Mouse (Mus musculus) heart, embryonic 11.5 days (tissue): Measurements from ENCODE around the gene Nudt9. TPM values are rescaled to one million over a fixed set of nuclear protein-coding genes. Genes with fewer than 3 reads are reported as not detected.
A peak's percentile ranks its signal among the peaks of the same experiment; 100 is the strongest.

ENCODE experiments used
- ATAC-seq: fragments of 200-750 bp; cut with Nextera tagmentation; replicated peaks from 2 replicates; pipeline ENCODE4 v1.8.0; 2017; ENCODE audit warnings: moderate library complexity; ENCODE audit not compliant: insufficient number of reproducible peaks, low FRiP score, low TSS enrichment
- H3K27ac ChIP-seq: fragments of 300-500 bp; sonication (generic); 2 replicates; pipeline ENCODE4 v1.5.1; 2014; ENCODE audit warnings: mild to moderate bottlenecking, low read depth, low read length
- H3K27me3 ChIP-seq: fragments of 300-500 bp; sonication (generic); 2 replicates; pipeline ENCODE4 v1.6.1; 2014; ENCODE audit warnings: mild to moderate bottlenecking, low read length, mixed read lengths; ENCODE audit not compliant: control insufficient read depth, insufficient read depth
- H3K36me3 ChIP-seq: fragments of 300-500 bp; sonication (generic); 2 replicates; pipeline ENCODE4 v1.6.1; 2014; ENCODE audit warnings: mild to moderate bottlenecking, low read length, moderate library complexity, mixed read lengths; ENCODE audit not compliant: control insufficient read depth, insufficient read depth
- H3K4me1 ChIP-seq: fragments of 300-500 bp; sonication (generic); 2 replicates; pipeline ENCODE4 v1.6.1; 2014; ENCODE audit warnings: low read length; ENCODE audit not compliant: control insufficient read depth, insufficient read depth
- H3K4me2 ChIP-seq: fragments of 300-500 bp; sonication (generic); 2 replicates; pipeline ENCODE4 v1.6.1; 2014; ENCODE audit warnings: mild to moderate bottlenecking, moderate library complexity
- H3K4me3 ChIP-seq: fragments of 300-500 bp; sonication (generic); 2 replicates; pipeline ENCODE4 v1.5.1; 2014; ENCODE audit warnings: low read depth, low read length
- H3K9ac ChIP-seq: fragments of 300-500 bp; sonication (generic); 2 replicates; pipeline ENCODE4 v1.6.1; 2014; ENCODE audit warnings: mild to moderate bottlenecking, low read depth, low read length, moderate library complexity
- H3K9me3 ChIP-seq: fragments of 300-500 bp; sonication (generic); replicated peaks from 2 replicates; pipeline ENCODE4 v1.6.1; 2016; ENCODE audit warnings: low read length; ENCODE audit not compliant: control insufficient read depth
- WGBS: fragments of 180-500 bp; shearing (Covaris S2); extraction: QIAGEN DNeasy Blood & Tissue Kit; methylation state at CpG from one replicate; pipeline ENCODE4 v1.1.7; 2014; ENCODE audit not compliant: insufficient replicate concordance; 5-methylcytosine and 5-hydroxymethylcytosine counted together
- polyA plus RNA-seq: library from polyadenylated mRNA; unstranded; fragments of >200 nt; fragmentation: Nextera tagmentation; extraction: Ambion mirVana; gene quantifications from 2 replicates; pipeline ENCODE4 v1.2.1, GENCODE M21; 2014

Nudt9 gene
- polyA plus RNA-seq, 1 experiment from 2014 or later: 51.8 TPM

DNA sequence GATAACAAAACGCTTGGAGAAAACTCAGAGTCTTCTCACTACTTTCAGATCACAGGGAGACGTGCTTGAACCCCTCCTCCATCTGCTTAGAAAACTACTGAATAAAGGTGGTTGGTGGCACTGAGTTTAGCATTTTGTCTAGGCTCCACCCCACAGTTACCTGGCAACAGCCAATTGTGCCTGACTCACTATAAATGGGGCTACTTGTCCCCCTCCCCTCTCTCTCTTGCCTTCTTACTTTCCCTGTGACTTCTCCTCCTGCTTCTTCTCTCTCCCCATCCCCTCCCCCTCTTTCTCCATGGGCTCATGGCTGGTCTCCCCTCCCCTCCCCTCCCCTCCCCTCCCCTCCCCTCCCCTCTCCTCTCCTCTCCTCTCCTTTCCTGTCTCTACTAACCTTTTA, 58.0 kb downstream of the Nudt9 start:
- 66% methylated on average over 2 of the region's 2 CpGs for WGBS

DNA sequence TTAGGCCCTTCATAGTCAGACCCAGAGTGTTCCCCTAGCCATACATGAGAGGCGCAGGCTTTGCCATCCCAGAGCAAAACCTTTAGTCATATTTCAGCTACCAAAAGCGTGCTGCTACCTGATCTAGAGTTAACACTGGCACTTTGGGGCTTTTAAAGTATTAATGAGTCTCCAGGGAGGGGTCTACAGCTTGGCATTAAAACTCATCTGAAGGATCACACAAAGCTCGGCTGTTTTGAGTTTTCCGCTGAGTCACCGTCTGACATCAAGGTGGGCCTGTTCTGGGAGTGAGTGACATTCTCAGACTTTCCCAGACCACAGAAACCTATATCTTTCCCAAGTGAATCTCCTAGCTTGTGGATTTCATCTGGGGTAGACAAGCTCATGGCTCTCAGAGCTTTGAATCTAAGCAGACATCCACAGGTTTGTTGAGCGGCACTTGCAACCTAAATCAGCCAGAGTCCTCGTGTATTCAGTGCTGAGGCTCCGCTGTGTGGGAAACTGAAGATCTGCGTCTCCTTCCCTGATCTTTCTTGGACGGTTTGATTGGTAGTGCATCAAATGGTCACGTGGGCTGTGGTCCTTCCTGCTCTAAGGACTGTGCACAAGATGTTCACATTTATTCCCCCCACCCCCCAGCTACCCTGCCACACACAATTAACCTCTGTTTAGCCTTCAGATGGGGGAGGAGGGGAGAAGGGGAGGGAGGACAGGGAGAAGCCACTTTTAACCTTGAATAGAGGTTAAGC, 62.2 kb downstream of the Nudt9 start:
- Histone ChIP-seq H3K36me3 (no peaks in the 10 kb centered on the region), H3K4me1 (peaks cover 46% of the 10 kb centered on the region), H3K4me2 (no peak overlapping the region), H3K9ac (no peak overlapping the region), H3K9me3 (no peaks in the 10 kb centered on the region), H3K27me3 (no peaks in the 10 kb centered on the region), H3K4me3 (no peak overlapping the region), H3K27ac (peak overlapping the region; percentile 64)
- WGBS: 54% methylated on average over 11 of the region's 11 CpGs
- ATAC-seq: 0 out of 2 replicates have a peak, but pooled peaks have one; percentile 32

More for the DNA sequence above, 58.0 kb downstream of the Nudt9 start:
- no peak overlapping the region for H3K9ac ChIP-seq
- no peak overlapping the region for H3K4me2 ChIP-seq
- no peaks in the 10 kb centered on the region for H3K9me3 ChIP-seq
- no peaks in the 10 kb centered on the region for H3K27me3 ChIP-seq
- no peaks in the 10 kb centered on the region for H3K36me3 ChIP-seq
- no peak overlapping the region for H3K4me3 ChIP-seq
- H3K27ac ChIP-seq: no peak overlapping the region
- ATAC-seq: no peak
- peaks cover 30% of the 10 kb centered on the region for H3K4me1 ChIP-seq

DNA sequence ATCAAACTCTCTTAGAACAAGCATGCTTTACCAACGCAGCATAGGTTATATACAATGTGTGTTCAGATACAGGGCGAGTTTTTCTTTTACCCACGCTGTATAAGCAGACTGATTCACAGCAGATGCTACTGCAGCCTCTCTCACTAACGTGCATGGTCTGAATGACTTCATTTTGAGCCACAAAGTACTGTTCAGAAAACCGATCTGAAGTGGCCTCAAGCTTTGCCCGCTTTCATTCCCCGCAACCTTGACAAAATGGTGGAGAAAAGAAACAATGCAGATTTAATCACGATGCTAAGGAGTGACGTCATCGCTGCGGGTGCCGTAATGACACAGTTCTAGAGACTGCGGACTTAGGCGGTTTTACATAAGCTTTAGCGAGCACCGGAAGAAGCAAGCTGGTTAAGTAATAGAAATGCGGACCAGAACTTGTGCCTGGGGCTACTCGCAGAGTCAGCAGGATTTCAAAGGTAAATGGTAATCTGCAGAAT, 62.8 kb downstream of the Nudt9 start:
- ATAC-seq: peak; percentile 16; the same call in 1 of the 2 replicates
- WGBS: 27% methylated on average over 18 of the region's 18 CpGs
- no peak overlapping the region for H3K9ac ChIP-seq

DNA sequence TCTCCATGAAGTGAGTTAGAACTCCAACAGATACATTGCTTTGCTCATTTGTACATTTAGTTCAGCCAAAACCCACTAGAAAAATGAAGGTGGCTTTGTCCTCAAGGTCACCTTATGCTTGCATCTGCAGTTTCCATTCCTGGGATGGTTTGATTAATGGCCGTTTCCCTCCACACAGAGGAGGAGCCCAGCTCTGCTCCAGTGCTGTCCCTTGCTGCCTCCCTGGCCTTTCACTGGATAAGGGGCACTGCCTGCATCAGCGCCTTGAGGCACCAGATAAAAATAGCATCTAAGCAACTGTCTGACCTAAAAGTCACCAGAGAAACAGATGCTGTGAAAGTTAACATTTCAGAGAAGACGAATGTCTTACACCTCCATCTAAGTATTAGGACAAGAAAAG, 63.4 kb downstream of the Nudt9 start:
- no peaks in the 10 kb centered on the region for H3K27me3 ChIP-seq
- peak overlapping the region; percentile 64 for H3K27ac ChIP-seq
- no peaks in the 10 kb centered on the region for H3K36me3 ChIP-seq
- no peaks in the 10 kb centered on the region for H3K9me3 ChIP-seq
- no peak overlapping the region for H3K9ac ChIP-seq
- H3K4me2 ChIP-seq: peak overlapping the region; percentile 43; the same call in 1 of the 2 replicates
- no peak overlapping the region for H3K4me3 ChIP-seq
- 13% methylated on average over 3 of the region's 3 CpGs for WGBS
- peaks cover 49% of the 10 kb centered on the region for H3K4me1 ChIP-seq
- ATAC-seq: no peak

More for the DNA sequence above, 62.8 kb downstream of the Nudt9 start:
- Histone ChIP-seq H3K4me2 (peak overlapping the region; percentile 43), H3K27me3 (no peaks in the 10 kb centered on the region), H3K4me1 (peaks cover 49% of the 10 kb centered on the region), H3K4me3 (no peak overlapping the region; the same call in 1 of the 2 replicates), H3K9me3 (no peaks in the 10 kb centered on the region), H3K27ac (peak overlapping the region; percentile 64), H3K36me3 (no peaks in the 10 kb centered on the region)

DNA sequence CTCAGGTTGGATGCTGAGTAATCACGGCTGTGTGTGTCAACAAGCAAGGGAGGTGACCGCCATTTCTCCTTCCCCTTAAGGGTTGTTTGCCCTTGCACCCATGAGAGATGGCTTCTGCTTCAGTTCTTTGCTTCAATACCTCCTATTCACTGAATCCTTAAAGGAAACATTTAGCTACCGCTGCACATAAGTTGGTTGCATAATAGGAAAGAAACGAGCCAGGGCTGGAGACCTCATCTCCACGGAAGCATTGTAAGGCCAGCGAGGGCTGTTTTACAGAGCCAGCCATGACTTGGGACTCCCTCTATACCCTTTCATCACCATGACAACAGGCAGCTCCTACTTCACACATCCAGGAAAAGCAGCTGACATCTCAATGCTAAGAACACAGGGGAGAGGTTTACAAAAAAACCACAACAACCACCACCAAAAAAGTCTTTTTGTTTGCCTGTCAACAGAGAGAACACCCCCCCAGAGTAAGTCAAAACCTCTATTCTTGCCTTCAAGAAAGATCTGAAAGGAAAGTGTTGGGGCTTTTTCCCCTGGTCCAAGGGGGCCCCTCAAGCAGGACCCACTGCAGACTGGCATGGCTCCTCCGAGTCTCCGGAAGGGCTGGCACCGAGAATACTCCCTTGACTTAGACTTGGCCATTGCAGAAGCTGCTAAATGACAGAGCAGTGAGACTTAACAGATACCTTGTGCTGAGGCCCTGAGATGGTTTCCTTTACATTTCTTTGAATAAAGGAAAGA, 64.2 kb downstream of the Nudt9 start:
- peak overlapping the region; percentile 41; the same call in 1 of the 2 replicates for H3K27ac ChIP-seq
- no peaks in the 10 kb centered on the region for H3K36me3 ChIP-seq
- H3K9me3 ChIP-seq: no peaks in the 10 kb centered on the region
- no peak overlapping the region for H3K9ac ChIP-seq
- H3K27me3 ChIP-seq: no peaks in the 10 kb centered on the region
- no peak for ATAC-seq
- WGBS: 42% methylated on average over 9 of the region's 9 CpGs
- peaks cover 49% of the 10 kb centered on the region for H3K4me1 ChIP-seq
- no peak overlapping the region for H3K4me2 ChIP-seq
- H3K4me3 ChIP-seq: no peak overlapping the region

DNA sequence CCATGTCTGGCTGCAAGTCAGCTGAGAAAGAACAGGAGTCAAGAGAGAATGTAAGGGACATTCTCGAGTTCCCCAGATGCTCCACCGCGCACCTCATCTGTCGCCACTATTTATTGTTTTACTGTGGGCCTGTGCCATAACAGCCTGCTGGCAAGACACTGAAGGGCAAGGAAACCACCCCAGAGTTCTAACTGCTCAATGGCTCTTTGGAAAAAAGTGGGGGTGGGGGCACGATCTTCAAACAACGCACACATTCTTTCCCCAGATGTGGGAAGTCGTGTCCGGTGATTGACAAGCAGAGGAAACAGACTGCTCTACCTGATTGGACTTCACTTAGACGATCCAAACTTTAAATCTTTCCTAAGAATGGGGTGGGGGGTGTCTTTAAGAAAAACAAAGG, 65.9 kb downstream of the Nudt9 start:
- peak overlapping the region; percentile 67 for H3K27ac ChIP-seq
- peak overlapping the region; percentile 44 for H3K4me2 ChIP-seq
- H3K9me3 ChIP-seq: no peaks in the 10 kb centered on the region
- H3K4me3 ChIP-seq: no peak overlapping the region
- peak overlapping the region; percentile 30; the same call in 1 of the 2 replicates for H3K9ac ChIP-seq
- H3K4me1 ChIP-seq: peaks cover 49% of the 10 kb centered on the region
- no peaks in the 10 kb centered on the region for H3K36me3 ChIP-seq
- ATAC-seq: no peak
- H3K27me3 ChIP-seq: no peaks in the 10 kb centered on the region
- WGBS: 14% methylated on average over 9 of the region's 9 CpGs

DNA sequence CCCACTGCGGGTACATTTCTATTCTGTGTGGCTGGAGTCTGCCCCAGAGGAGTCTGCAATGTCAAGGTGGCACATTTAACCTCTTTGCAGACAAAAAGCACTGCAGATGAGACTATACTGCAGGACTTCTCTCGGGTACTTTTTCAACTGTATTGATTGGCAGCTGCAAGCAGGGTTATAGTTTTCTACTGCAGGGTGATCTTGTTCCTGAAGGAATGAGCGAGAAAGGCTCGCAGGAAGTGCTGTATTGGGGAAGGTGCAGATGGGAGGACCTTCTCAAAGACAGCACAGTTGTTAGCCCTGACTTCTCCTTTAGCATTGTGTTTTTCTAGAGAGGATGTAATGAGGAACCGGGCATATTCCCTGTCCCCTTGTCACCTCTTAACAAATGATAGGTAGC, 66.4 kb downstream of the Nudt9 start:
- Histone ChIP-seq H3K4me3 (no peak overlapping the region), H3K9ac (peak overlapping the region; percentile 30; the same call in 1 of the 2 replicates), H3K27ac (peak overlapping the region; percentile 67)

DNA sequence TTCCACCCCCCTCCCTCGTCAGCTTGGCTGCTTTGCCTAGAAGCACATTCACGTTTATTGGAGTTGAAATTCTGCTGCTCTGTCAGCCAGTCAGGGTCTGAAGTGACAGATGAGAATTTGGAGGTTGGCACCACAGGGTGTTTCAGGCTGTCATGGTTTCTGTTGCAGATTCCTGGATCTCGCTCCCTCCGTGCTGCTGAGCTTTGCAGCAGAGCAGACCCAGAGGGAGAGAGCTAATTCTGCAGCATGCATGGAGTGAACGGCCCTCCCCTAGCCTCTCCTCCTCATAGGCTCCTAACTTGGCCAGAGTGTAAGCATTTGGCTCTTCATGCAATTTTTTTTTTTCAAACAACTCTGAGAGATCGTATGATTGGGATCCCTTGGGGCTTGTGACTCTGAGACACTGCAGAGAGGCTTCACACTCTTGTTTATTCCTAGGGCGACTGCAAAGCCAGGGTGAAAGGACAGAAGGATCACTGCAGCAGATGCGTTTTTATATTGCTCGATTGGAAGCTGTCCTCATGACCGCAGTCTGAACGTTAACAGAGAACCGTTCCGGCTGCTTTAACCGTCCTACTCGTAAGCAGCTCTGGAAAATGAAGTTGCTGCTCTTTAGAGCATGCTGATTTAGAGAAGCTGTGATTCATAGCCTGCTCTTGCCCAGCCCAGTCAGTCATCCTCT, 67.5 kb downstream of the Nudt9 start, which contains the start of gene Sparcl1:
Sparcl1 (minus strand) TSS at position 243 of the 682 bp plus-strand sequence.
- H3K27me3 ChIP-seq: no peaks in the 10 kb centered on the region
- H3K4me2 ChIP-seq: peak within 1 kb of the TSS; percentile 47
- WGBS: 36% methylated on average over 15 of the region's 15 CpGs
- peaks cover 38% of the 10 kb centered on the region for H3K4me1 ChIP-seq
- H3K36me3 ChIP-seq: no peaks in the 10 kb centered on the region
- peak within 1 kb of the TSS; percentile 67 for H3K27ac ChIP-seq
- no peaks in the 10 kb centered on the region for H3K9me3 ChIP-seq
- H3K4me3 ChIP-seq: 0 out of 2 replicates have a peak within 1 kb of the TSS, but pooled peaks have one; percentile 3
- ATAC-seq: no peak
- peak within 1 kb of the TSS; percentile 49; the same call in 1 of the 2 replicates for H3K9ac ChIP-seq

More for the DNA sequence above, 66.4 kb downstream of the Nudt9 start:
- no peak for ATAC-seq
- 25% methylated on average over 5 of the region's 5 CpGs for WGBS
- Histone ChIP-seq H3K4me2 (peak overlapping the region; percentile 44), H3K9me3 (no peaks in the 10 kb centered on the region), H3K27me3 (no peaks in the 10 kb centered on the region), H3K4me1 (peaks cover 49% of the 10 kb centered on the region), H3K36me3 (no peaks in the 10 kb centered on the region)
